Mouse (Mus musculus): ENCODE data around the gene Slc35f6.
"Not testable (repeated sequence)": the region's sequence is repeated elsewhere in the genome, so short reads cannot be mapped to it uniquely, and the experiment has no call there.

Slc35f6 gene

GRCm38 (mm10) chr5:30686781-30687180 lies 39.0 kb downstream of the Slc35f6 start:
- DNase-seq (ENCODE audit: low read depth in 2 of 2, low spot score in 2 of 2) = no peak

- DNase-seq (ENCODE audit: low read depth in 2 of 2, low spot score in 2 of 2) = no peak
These were observed 52.7 kb downstream of the Slc35f6 start for GRCm38 (mm10) chr5:30700361-30701000.

GRCm38 (mm10) chr5:30701373-30701772 lies 53.6 kb downstream of the Slc35f6 start:
- DNase-seq (ENCODE audit: low read depth in 2 of 2, low spot score in 2 of 2) = not testable (repeated sequence)

- DNase-seq (ENCODE audit: low read depth in 2 of 2, low spot score in 2 of 2) = no peak
These were observed 54.1 kb downstream of the Slc35f6 start for GRCm38 (mm10) chr5:30701866-30702265.

All from CD8-positive naive resting alpha-beta T cell, adult 2 months (primary cell).